Mouse (Mus musculus) cortical plate, adult 2 months (tissue): ENCODE results near the gene Rexo2. TPM values are rescaled to one million over a fixed set of nuclear protein-coding genes. Genes with fewer than 3 reads are reported as not detected.

Experiments
- H3K27ac ChIP-seq: fragments of 200-500 bp; 2 replicates; pipeline ENCODE4 v1.5.1; 2012; ENCODE audit warnings: low read length, control low read depth, inconsistent platforms; ENCODE audit not compliant: insufficient read depth
- H3K4me1 ChIP-seq: fragments of 200-500 bp; 2 replicates; pipeline ENCODE4 v1.6.1; 2011; ENCODE audit warnings: low read length; ENCODE audit not compliant: control insufficient read depth, insufficient read depth
- H3K4me3 ChIP-seq: fragments of 200-500 bp; 2 replicates; pipeline ENCODE4 v1.5.1; 2011; ENCODE audit warnings: mild to moderate bottlenecking, low read length, control low read depth; ENCODE audit not compliant: insufficient read depth
- CTCF ChIP-seq: fragments of 200-500 bp; IDR thresholded peaks from 2 replicates; pipeline ENCODE4 v1.5.1; 2011; ENCODE audit warnings: mild to moderate bottlenecking, control low read depth, low read length; ENCODE audit not compliant: insufficient read depth; ENCODE audit errors: extremely low read depth
- POLR2A ChIP-seq: fragments of 200-500 bp; IDR thresholded peaks from 2 replicates; pipeline ENCODE4 v1.6.1; 2011; ENCODE audit warnings: mild to moderate bottlenecking, low read length, control low read depth; ENCODE audit not compliant: insufficient read depth; ENCODE audit errors: extremely low read depth
- polyA plus RNA-seq: library from polyadenylated mRNA; depleted of rRNA; stranded (reverse); fragments of >200 nt; gene quantifications from 2 replicates; pipeline ENCODE4 v1.2.3, GENCODE M21; 2012

The Rexo2 gene
- polyA plus RNA-seq, 1 experiment: 157 TPM

DNA sequence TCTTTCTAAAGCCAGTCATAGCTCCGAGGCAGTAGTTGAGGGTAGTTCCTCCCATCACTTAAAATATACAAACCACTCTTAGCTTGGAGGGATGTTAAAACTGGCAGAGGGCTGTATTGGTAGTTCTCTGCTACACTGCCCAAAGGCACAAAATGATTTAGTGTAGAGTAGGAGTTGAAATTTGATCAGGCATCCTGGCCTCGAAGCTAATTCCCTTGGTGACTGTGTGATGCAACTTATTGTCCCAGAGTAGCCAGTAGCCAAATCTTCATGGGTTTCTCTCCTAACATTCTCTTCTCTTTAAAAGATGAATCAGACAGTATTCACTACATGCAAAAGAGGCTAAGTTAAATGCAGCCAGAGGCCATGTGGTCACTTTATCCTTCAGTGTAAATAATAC lies 22.6 kb upstream of the Rexo2 start:
- H3K4me3 ChIP-seq: no peak overlapping the region
- H3K4me1 ChIP-seq: no peaks in the 10 kb centered on the region
- TF ChIP-seq POLR2A (no peak), CTCF (no peak)

DNA sequence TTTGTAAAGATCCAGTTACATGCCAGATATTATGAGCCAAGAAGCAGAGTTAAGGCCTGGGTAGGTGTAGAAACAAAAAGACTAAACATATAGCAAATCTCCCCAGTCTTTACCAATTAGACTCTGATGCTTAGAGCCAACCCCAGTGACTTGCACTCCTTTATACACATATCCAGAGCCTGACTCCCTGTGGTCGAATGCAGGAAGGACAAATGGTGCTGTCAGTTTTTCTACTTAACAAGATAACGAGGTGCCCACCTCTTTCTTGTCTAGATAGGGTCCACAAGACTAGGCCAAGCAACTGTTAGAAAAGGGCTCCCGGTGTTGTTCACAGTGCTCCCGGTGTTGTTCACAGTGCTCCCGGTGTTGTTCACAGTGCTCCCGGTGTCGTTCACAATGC lies 20.8 kb upstream of the Rexo2 start:
- Histone ChIP-seq H3K4me1 (no peaks in the 10 kb centered on the region), H3K4me3 (no peak overlapping the region), H3K27ac (no peak overlapping the region)
- TF ChIP-seq CTCF: no peak
- TF ChIP-seq POLR2A: no peak

More for the DNA sequence above, 22.6 kb upstream of the Rexo2 start:
- no peak overlapping the region for H3K27ac ChIP-seq

DNA sequence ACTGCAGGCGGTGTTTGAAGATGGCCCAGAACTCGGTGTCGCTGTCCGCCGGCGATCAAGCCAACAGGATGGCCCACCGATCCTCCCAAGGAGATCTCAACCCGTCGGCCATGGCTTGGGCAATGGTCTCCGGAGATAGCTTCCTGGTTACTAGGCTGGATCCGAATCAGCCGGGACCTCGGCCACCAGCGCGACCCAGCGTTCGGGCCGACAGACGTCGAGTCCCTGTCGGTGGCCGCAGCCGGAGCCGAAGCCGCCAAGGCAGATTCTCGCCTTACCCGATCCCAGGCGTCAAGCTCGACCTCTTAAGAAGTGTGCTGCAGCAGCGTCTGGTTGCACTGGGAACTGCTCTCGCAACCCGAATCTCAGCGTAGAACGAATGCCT lies 15.1 kb upstream of the Rexo2 start:
- TF ChIP-seq POLR2A (no peak), CTCF (no peak)
- H3K4me3 ChIP-seq: peak overlapping the region; percentile 92
- no peaks in the 10 kb centered on the region; the same call in 1 of the 2 replicates for H3K4me1 ChIP-seq
- H3K27ac ChIP-seq: peak overlapping the region; percentile 72

DNA sequence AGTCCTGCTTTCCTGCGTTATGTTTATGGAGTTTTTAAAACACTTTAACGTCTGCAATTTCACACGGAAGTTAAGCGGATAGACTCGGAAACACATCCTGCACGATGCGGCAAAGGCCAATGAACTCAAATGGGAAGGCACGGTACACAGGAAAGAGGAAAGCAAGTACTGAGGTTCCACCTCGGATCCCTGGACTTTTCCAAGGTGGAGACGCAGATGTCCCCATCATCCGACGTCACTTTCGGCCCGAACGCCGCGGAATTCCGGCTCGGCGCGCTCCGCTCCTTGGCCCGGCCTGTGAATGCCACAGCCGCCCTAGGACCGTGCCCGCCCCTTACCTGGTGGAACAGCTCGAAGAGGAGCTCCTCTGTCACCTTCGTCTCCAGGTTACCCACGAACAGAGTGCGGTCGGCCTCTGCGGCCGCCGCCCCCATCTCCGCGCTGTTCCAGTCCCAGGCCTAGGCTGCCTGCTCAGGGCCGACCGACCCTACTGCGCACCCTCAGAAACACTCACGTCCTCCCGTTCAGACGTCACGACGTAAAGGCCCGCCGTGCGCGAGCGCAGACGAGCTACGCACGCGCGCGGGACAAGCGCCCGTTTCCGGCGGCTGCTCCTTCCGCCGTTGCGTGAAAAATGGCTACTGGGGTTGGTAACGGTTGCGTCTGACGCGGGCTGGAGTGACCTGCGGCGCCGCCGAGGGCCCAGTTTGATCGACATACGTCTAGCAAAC lies 14.6 kb upstream of the Rexo2 start, which contains the start of the genes Rbm7 and Gm5617:
TSS of gene Rbm7 (minus strand) at position 483 of the 731 bp plus-strand sequence.
TSS of gene Gm5617 (plus strand) at position 626 of the 731 bp plus-strand sequence.
- TF ChIP-seq POLR2A: peak; percentile 82
- no peak for TF ChIP-seq CTCF
- Histone ChIP-seq H3K4me1 (no peaks in the 10 kb centered on the region; the same call in 1 of the 2 replicates), H3K4me3 (peak within 1 kb of the TSS; percentile 92), H3K27ac (peak within 1 kb of the TSS; percentile 73)

DNA sequence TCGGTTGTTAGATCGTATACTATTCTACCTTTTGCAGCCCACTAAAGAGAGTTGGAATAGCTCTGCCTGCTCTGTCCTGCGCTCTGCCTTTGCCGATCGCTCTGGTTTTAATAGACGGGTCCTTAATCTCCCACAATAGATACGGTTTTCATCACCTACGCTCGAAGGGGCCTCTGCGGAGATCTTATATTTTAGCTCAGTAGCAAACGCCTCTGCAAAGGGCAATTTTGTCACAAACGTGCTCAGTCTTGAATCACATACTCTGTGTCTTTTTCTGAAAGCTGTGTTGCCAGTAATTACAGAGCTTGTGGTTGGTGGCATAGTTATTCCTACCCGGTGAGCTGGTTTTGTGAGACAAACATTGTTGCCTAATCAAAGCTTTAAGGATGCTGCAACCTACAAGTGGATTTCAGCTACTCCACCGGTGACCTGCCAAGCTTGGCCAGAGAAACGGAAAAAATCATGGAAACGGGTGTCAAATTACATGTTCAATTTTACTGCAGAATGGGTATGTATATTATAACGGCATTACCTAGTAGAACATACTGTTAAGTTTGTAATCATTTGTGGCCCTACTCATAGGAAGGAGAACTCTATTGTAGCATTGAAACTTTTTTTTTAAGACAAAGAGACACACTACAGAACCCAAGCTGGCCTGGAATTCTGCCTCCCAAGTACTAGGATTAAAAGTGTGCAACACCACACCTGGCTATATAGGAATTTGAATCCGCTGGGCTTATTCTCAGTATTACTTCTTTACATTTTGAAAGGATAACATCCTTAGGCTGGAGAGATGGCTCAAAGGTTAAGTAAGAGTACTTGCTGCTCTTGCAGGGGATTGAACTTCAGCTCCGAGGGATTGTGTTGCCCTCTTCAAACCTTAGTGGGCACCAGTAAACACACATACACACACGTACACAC lies 1.1 kb upstream of the Rexo2 start:
- Histone ChIP-seq H3K27ac (no peak overlapping the region), H3K4me3 (peak overlapping the region; percentile 86; the same call in 1 of the 2 replicates), H3K4me1 (peaks cover 2% of the 10 kb centered on the region; the same call in 1 of the 2 replicates)
- no peak for TF ChIP-seq CTCF
- no peak for TF ChIP-seq POLR2A

DNA sequence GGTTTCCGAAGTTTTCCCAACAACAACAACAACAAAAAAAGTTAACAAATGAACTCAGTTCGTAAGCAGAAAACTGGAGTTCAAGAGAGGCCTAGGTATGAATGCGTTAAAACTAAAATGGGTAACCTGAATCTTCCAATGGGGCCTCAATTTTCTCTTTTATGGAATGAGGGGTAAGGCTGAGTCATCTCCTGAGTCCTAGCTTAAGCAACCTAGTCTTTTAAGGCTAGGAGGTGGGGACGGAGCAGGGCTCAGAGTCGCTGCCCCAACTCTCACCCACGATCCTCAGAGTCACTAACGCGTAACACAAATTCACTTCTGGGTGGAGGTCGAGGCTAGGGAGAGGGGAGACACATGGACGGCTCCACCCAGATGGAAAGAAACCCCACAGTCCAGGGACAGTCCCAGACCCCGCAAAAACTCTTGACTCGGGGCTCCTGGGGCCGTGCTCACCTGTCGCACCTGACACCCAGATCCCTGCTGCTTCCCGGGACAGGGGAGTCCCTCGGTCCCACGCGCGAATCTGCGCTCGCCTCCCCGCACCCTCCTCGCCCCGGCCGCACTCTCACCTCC lies 499 bp downstream of the Rexo2 start:
- Histone ChIP-seq H3K27ac (0 out of 2 replicates have a peak overlapping the region, but pooled peaks have one; percentile 14), H3K4me3 (peak overlapping the region; percentile 86), H3K4me1 (peaks cover 2% of the 10 kb centered on the region; the same call in 1 of the 2 replicates)
- TF ChIP-seq CTCF (no peak), POLR2A (no peak)

DNA sequence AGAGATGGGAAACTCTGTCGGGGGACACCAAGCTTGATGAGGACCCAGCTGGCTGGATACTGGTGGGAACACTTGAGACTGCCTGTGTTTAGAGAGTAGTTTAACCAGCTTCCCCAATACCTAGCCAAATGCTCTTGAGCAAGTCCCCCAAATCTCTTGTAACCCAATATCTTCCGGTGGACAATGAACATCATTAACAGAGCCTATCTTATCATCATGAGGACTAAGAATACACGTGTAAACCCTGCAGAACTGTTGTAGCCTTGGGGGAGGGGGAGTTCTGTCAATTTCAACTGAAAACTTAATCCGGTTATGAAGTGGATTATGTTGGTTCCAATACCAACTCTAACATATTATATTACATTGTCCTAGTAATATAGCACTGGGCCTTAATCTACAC lies 1.6 kb downstream of the Rexo2 start:
- TF ChIP-seq POLR2A (no peak), CTCF (no peak)
- no peak overlapping the region for H3K4me3 ChIP-seq
- peaks cover 2% of the 10 kb centered on the region; the same call in 1 of the 2 replicates for H3K4me1 ChIP-seq
- no peak overlapping the region for H3K27ac ChIP-seq

DNA sequence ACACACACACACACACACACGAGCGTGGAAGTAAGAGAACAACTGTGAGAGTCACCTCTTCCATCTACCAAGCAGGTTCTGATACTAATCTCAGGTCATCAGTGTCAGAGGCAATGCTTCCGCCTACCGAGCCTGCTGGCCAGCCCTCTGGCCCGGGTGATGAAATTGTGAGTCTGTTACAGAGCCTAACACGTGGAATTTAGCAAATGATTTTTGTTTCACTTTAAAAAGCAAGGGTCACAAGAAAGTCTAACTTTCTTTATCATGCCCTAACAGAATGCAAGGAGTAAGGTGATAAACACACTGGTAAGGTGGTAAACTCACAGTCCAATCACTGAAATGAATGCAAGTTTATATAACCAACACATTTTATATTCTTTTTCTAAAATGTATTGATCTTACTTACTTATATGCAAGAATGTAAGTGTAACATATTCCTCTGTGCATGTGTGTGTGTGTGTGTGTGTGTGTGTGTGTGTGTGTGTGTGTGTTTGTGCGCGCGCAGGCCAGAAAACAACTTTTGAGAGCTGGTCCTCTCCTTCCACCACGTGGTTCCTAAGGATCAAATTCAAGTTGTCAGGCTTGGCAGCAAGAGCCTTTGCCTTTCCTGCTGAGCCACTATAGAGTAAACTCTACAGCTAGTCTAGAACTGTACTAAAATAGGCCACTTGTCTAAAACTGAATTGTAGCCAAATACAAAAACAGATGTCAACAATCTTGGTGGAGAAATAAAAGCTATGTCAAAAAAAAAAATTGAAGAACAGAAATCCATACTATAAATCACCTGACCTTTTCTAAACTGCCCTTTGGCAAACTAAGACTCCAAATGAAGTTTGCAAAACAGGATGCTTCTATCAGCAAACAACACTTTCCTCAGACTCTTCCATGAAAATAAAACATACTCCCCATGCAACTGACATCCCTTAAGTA lies 3.9 kb downstream of the Rexo2 start:
- Histone ChIP-seq H3K4me3 (no peak overlapping the region), H3K4me1 (peaks cover 3% of the 10 kb centered on the region), H3K27ac (no peak overlapping the region)
- TF ChIP-seq POLR2A (no peak), CTCF (no peak)

DNA sequence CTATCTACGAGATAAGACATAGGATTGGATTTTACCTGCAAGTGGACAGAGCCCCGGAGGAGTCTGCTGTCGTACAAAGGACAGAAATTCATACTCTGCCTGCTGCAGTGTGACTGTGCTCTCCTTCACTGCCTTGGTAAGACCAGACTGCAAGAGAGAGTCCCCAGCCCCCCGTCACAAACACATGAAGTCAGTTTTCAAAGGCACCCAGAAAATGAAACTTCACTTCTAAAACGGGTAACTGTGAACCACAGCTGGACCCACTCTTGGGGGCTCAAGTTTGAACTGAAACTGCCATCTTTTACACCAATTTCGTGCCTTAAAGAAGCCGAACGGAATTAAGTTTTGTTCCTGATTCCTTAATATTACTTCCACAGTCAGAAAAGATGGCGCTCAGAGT lies 6.1 kb downstream of the Rexo2 start:
- Histone ChIP-seq H3K4me1 (peaks cover 2% of the 10 kb centered on the region), H3K4me3 (no peak overlapping the region), H3K27ac (no peak overlapping the region)
- TF ChIP-seq CTCF (no peak), POLR2A (no peak)
